Mouse (Mus musculus) lung, postnatal 0 days (tissue): ENCODE results near the gene Six2. TPM values are rescaled to one million over a fixed set of nuclear protein-coding genes. Genes with fewer than 3 reads are reported as not detected.

ENCODE experiments used
- ATAC-seq: fragments of 200-750 bp; cut with Nextera tagmentation; 2 replicates; pipeline ENCODE4 v1.8.0; 2017; ENCODE audit warnings: moderate library complexity
- DNase-seq: peaks from one replicate; pipeline ENCODE4 v3.0.0-alpha.2; 2016; ENCODE audit warnings: low spot score
- H3K27ac ChIP-seq: fragments of 300-500 bp; sonication (generic); 2 replicates; pipeline ENCODE4 v1.5.1; 2014; ENCODE audit warnings: antibody characterized with exemption, mild to moderate bottlenecking, low read length, mixed read lengths
- H3K27me3 ChIP-seq: fragments of 300-500 bp; sonication (generic); replicated peaks from 2 replicates; pipeline ENCODE4 v1.6.1; 2014; ENCODE audit warnings: low read length, mixed read lengths; ENCODE audit not compliant: insufficient read depth
- H3K36me3 ChIP-seq: fragments of 300-500 bp; sonication (generic); 2 replicates; pipeline ENCODE4 v1.6.1; 2014; ENCODE audit warnings: low read length, mixed read lengths; ENCODE audit not compliant: insufficient read depth
- H3K4me1 ChIP-seq: fragments of 300-500 bp; sonication (generic); 2 replicates; pipeline ENCODE4 v1.6.1; 2014; ENCODE audit warnings: antibody characterized with exemption, low read depth, low read length, mixed read lengths; ENCODE audit not compliant: insufficient read depth
- H3K4me2 ChIP-seq: fragments of 300-500 bp; sonication (generic); replicated peaks from 2 replicates; pipeline ENCODE4 v1.6.1; 2014; ENCODE audit warnings: low read depth, mild to moderate bottlenecking, low read length, moderate library complexity, mixed read lengths
- H3K4me3 ChIP-seq: fragments of 300-500 bp; sonication (generic); 2 replicates; pipeline ENCODE4 v1.5.1; 2014; ENCODE audit warnings: low read depth, low read length
- H3K9ac ChIP-seq: fragments of 300-500 bp; sonication (generic); replicated peaks from 2 replicates; pipeline ENCODE4 v1.6.1; 2014; ENCODE audit warnings: low read depth, mild to moderate bottlenecking
- H3K9me3 ChIP-seq: fragments of 300-500 bp; sonication (generic); 2 replicates; pipeline ENCODE4 v1.6.1; 2016; ENCODE audit warnings: low read length, mixed read lengths
- CTCF ChIP-seq: IDR thresholded peaks from 2 replicates; pipeline ENCODE4 v1.5.1; 2016; ENCODE audit warnings: antibody characterized with exemption, mild to moderate bottlenecking
- EP300 ChIP-seq: IDR thresholded peaks from 2 replicates; pipeline ENCODE4 v1.6.1; 2016; ENCODE audit warnings: antibody characterized with exemption, mild to moderate bottlenecking, control low read depth
- WGBS: fragments of 180-500 bp; shearing (Covaris S2); extraction: QIAGEN DNeasy Blood & Tissue Kit; methylation state at CpG from one replicate; pipeline ENCODE4 v1.1.7; 2014; 5-methylcytosine and 5-hydroxymethylcytosine counted together
- polyA plus RNA-seq: library from polyadenylated mRNA; unstranded; fragments of >200 nt; fragmentation: Nextera tagmentation; extraction: Ambion mirVana; gene quantifications from 2 replicates; pipeline ENCODE4 v1.2.1, GENCODE M21; 2015

The Six2 gene
- polyA plus RNA-seq, 1 experiment from 2014 or later = not detected

- H3K27me3 ChIP-seq = no peaks in the 10 kb centered on the region; the same call in 1 of the 2 replicates
- no peaks in the 10 kb centered on the region for H3K36me3 ChIP-seq
- no peak overlapping the region for H3K4me2 ChIP-seq
- no peaks in the 10 kb centered on the region for H3K9me3 ChIP-seq
- no peak overlapping the region for H3K9ac ChIP-seq
- no peak overlapping the region for H3K27ac ChIP-seq
- no peaks in the 10 kb centered on the region for H3K4me1 ChIP-seq
- 49% methylated on average over 4 of the region's 4 CpGs for WGBS
- DNase-seq (no peak), ATAC-seq (no peak)
- TF ChIP-seq EP300 (no peak), CTCF (no peak)
- H3K4me3 ChIP-seq = no peak overlapping the region
Measured at GRCm38 (mm10) chr17:85700028-85700427, 12.0 kb upstream of the Six2 start.

GRCm38 (mm10) chr17:85698643-85699042, 10.6 kb upstream of the Six2 start:
- WGBS = 55% methylated on average over 6 of the region's 6 CpGs
- no peak overlapping the region for H3K4me2 ChIP-seq
- H3K27ac ChIP-seq = no peak overlapping the region
- H3K9ac ChIP-seq = no peak overlapping the region
- TF ChIP-seq CTCF = no peak
- no peak overlapping the region for H3K4me3 ChIP-seq
- ATAC-seq = no peak
- peaks cover 4% of the 10 kb centered on the region; the same call in 1 of the 2 replicates for H3K9me3 ChIP-seq
- DNase-seq = no peak
- no peaks in the 10 kb centered on the region for H3K4me1 ChIP-seq
- no peaks in the 10 kb centered on the region for H3K36me3 ChIP-seq
- H3K27me3 ChIP-seq = peaks cover 13% of the 10 kb centered on the region

- DNase-seq (no peak), ATAC-seq (no peak)
- no peak for TF ChIP-seq CTCF
- no peak for TF ChIP-seq EP300
- H3K9ac ChIP-seq = no peak overlapping the region
- peaks cover 4% of the 10 kb centered on the region; the same call in 1 of the 2 replicates for H3K9me3 ChIP-seq
- 69% methylated on average over 1 of the region's 1 CpGs for WGBS
- no peaks in the 10 kb centered on the region for H3K4me1 ChIP-seq
- H3K4me2 ChIP-seq = no peak overlapping the region
- H3K27ac ChIP-seq = no peak overlapping the region
- H3K4me3 ChIP-seq = no peak overlapping the region
- peaks cover 19% of the 10 kb centered on the region for H3K27me3 ChIP-seq
- no peaks in the 10 kb centered on the region for H3K36me3 ChIP-seq
Measured at GRCm38 (mm10) chr17:85697976-85698375, 9.9 kb upstream of the Six2 start.

GRCm38 (mm10) chr17:85694499-85694898, 6.4 kb upstream of the Six2 start:
- no peak for ATAC-seq
- Histone ChIP-seq H3K27me3 (peaks cover 53% of the 10 kb centered on the region), H3K36me3 (no peaks in the 10 kb centered on the region), H3K4me2 (no peak overlapping the region), H3K9me3 (peaks cover 4% of the 10 kb centered on the region; the same call in 1 of the 2 replicates), H3K27ac (no peak overlapping the region), H3K4me1 (peaks cover 2% of the 10 kb centered on the region; the same call in 1 of the 2 replicates), H3K9ac (no peak overlapping the region), H3K4me3 (no peak overlapping the region)
- DNase-seq = no peak
- TF ChIP-seq EP300 = no peak
- peak; percentile 44 for TF ChIP-seq CTCF
- 79% methylated on average over 6 of the region's 6 CpGs for WGBS

- DNase-seq = no peak
- TF ChIP-seq CTCF (no peak), EP300 (no peak)
- Histone ChIP-seq H3K4me3 (no peak overlapping the region), H3K27me3 (peaks cover 67% of the 10 kb centered on the region), H3K9me3 (peaks cover 4% of the 10 kb centered on the region; the same call in 1 of the 2 replicates), H3K9ac (no peak overlapping the region), H3K27ac (no peak overlapping the region), H3K4me2 (no peak overlapping the region), H3K4me1 (peaks cover 2% of the 10 kb centered on the region), H3K36me3 (no peaks in the 10 kb centered on the region)
- 12% methylated on average over 9 of the region's 9 CpGs for WGBS
- no peak for ATAC-seq
Measured at GRCm38 (mm10) chr17:85693101-85693500, 5.0 kb upstream of the Six2 start.

- H3K27ac ChIP-seq = no peak overlapping the region
- H3K9ac ChIP-seq = no peak overlapping the region
- H3K36me3 ChIP-seq = no peaks in the 10 kb centered on the region
- H3K4me1 ChIP-seq = peaks cover 2% of the 10 kb centered on the region
- H3K4me2 ChIP-seq = no peak overlapping the region
- TF ChIP-seq EP300 (no peak), CTCF (no peak)
- no peak for ATAC-seq
- H3K27me3 ChIP-seq = peaks cover 71% of the 10 kb centered on the region
- DNase-seq = no peak
- 4% methylated on average over 23 of the region's 23 CpGs for WGBS
- H3K9me3 ChIP-seq = peaks cover 4% of the 10 kb centered on the region; the same call in 1 of the 2 replicates
- no peak overlapping the region for H3K4me3 ChIP-seq
Measured at GRCm38 (mm10) chr17:85692594-85692993, 4.5 kb upstream of the Six2 start.
